In genomic region chr17:68840572-68840939, GRCm38 (mm10) we compare ENCODE assay signal across 8 mouse cellular contexts. TPM values are rescaled to one million over a fixed set of nuclear protein-coding genes. Genes with fewer than 3 reads are reported as not detected.
DNase-seq lines count a peak whose midpoint lies in the region; ATAC-seq lines count a peak whose summit lies in the region.

No protein-coding gene starts in this region.

- H3K4me3 ChIP-seq in kidney, embryonic 16.5 days (ENCODE audit: low read length), result peak overlapping the region; percentile 58
- H3K4me3 ChIP-seq in embryonic facial prominence, embryonic 12.5 days, result peak overlapping the region; percentile 49
- peak overlapping the region; percentile 50 for H3K4me3 ChIP-seq in midbrain, embryonic 15.5 days

- 8% methylated on average over 10 of the region's 10 CpGs for WGBS in kidney, embryonic 16.5 days
- WGBS in embryonic facial prominence, embryonic 12.5 days, result 14% methylated on average over 10 of the region's 10 CpGs
- 19% methylated on average over 10 of the region's 10 CpGs for WGBS in midbrain, embryonic 15.5 days

- no peak overlapping the region for H3K27ac ChIP-seq in kidney, embryonic 16.5 days (ENCODE audit: low read length)
- H3K27ac ChIP-seq in embryonic facial prominence, embryonic 12.5 days, result no peak overlapping the region
- no peak overlapping the region for H3K27ac ChIP-seq in midbrain, embryonic 15.5 days

- no peaks in the 10 kb centered on the region for H3K9me3 ChIP-seq in kidney, embryonic 16.5 days (ENCODE audit: low read length)
- no peaks in the 10 kb centered on the region for H3K9me3 ChIP-seq in embryonic facial prominence, embryonic 12.5 days
- H3K9me3 ChIP-seq in midbrain, embryonic 15.5 days, result no peaks in the 10 kb centered on the region

- peak overlapping the region; percentile 91 for H3K4me2 ChIP-seq in kidney, embryonic 16.5 days (replicated peaks; ENCODE audit: low read depth, low read length)
- H3K4me2 ChIP-seq in embryonic facial prominence, embryonic 12.5 days (replicated peaks), result peak overlapping the region; percentile 98
- peak overlapping the region; percentile 94 for H3K4me2 ChIP-seq in midbrain, embryonic 15.5 days

- H3K36me3 ChIP-seq in kidney, embryonic 16.5 days (ENCODE audit: insufficient read depth, low read length), result no peaks in the 10 kb centered on the region
- no peaks in the 10 kb centered on the region for H3K36me3 ChIP-seq in embryonic facial prominence, embryonic 12.5 days
- H3K36me3 ChIP-seq in midbrain, embryonic 15.5 days (replicated peaks), result no peaks in the 10 kb centered on the region

- peaks cover 30% of the 10 kb centered on the region for H3K4me1 ChIP-seq in kidney, embryonic 16.5 days (ENCODE audit: insufficient read depth, low read length)
- peaks cover 30% of the 10 kb centered on the region for H3K4me1 ChIP-seq in embryonic facial prominence, embryonic 12.5 days
- peaks cover 30% of the 10 kb centered on the region for H3K4me1 ChIP-seq in midbrain, embryonic 15.5 days

- H3K27me3 ChIP-seq in kidney, embryonic 16.5 days (ENCODE audit: insufficient read depth, low read length), result peaks cover 68% of the 10 kb centered on the region
- H3K27me3 ChIP-seq in embryonic facial prominence, embryonic 12.5 days, result peaks cover 66% of the 10 kb centered on the region
- 0 out of 2 replicates have a peak, but pooled peaks cover 7% of the 10 kb centered on the region for H3K27me3 ChIP-seq in midbrain, embryonic 15.5 days (replicated peaks)

- no peak for ATAC-seq in kidney, embryonic 16.5 days (ENCODE audit: low FRiP score, low TSS enrichment)
- no peak for ATAC-seq in embryonic facial prominence, embryonic 12.5 days (ENCODE audit: insufficient number of reproducible peaks, insufficient read depth, low FRiP score, low TSS enrichment)
- no peak for ATAC-seq in midbrain, embryonic 15.5 days (replicated peaks)

- no peak overlapping the region for H3K9ac ChIP-seq in kidney, embryonic 16.5 days (replicated peaks; ENCODE audit: low read length)
- no peak overlapping the region for H3K9ac ChIP-seq in embryonic facial prominence, embryonic 12.5 days
- peak overlapping the region; percentile 55; the same call in 1 of the 2 replicates for H3K9ac ChIP-seq in midbrain, embryonic 15.5 days

- no peak for DNase-seq in kidney, postnatal 36 days
- DNase-seq in heart, postnatal 4 days, result peak; percentile 5
- no peak for DNase-seq in layer of hippocampus, adult 11-12 months (ENCODE audit: low spot score)
- DNase-seq in urinary bladder, adult 18-20 months (ENCODE audit: low spot score in 2 of 2), result no peak
- DNase-seq in yolk sac, embryonic 10.5 days (ENCODE audit: low spot score), result no peak

RNA-seq across cellular contexts. Expression of gene Tmem200c, which starts 14.1 kb away (rescaled TPM):
- 0.41 and 0.52 TPM in 2 replicates for polyA plus RNA-seq in kidney, embryonic 16.5 days (2015; fragmentation: Nextera tagmentation; extraction: Ambion mirVana)
- 2.8 and 3.6 TPM in 2 replicates for polyA plus RNA-seq in embryonic facial prominence, embryonic 12.5 days (2016; fragmentation: Nextera tagmentation; extraction: Ambion mirVana)
- not detected for total RNA-seq in heart, postnatal 4 days (2021)
- polyA plus RNA-seq in midbrain, embryonic 15.5 days (2015; fragmentation: Nextera tagmentation; extraction: Ambion mirVana), result 3.2 and 4.2 TPM in 2 replicates
